8 mouse cellular contexts compared by ENCODE assay signal in genomic region chr6:29484716-29485559, GRCm38 (mm10). TPM values are rescaled to one million over a fixed set of nuclear protein-coding genes. Genes with fewer than 3 reads are reported as not detected.
A peak's percentile ranks its signal among the peaks of the same experiment; 100 is the strongest.
DNase-seq lines count a peak whose midpoint lies in the region; ATAC-seq and TF ChIP-seq lines count a peak whose summit lies in the region.

No protein-coding gene starts in this region.

- H3K4me1 ChIP-seq in cerebellum, adult 2 months (ENCODE audit: control insufficient read depth, insufficient read depth, low read length): no peaks in the 10 kb centered on the region
- H3K4me1 ChIP-seq in forebrain, postnatal 0 days (ENCODE audit: insufficient read depth): no peaks in the 10 kb centered on the region
- peaks cover 11% of the 10 kb centered on the region; the same call in 1 of the 2 replicates for H3K4me1 ChIP-seq in limb, embryonic 15.5 days
- H3K4me1 ChIP-seq in midbrain, embryonic 15.5 days: peaks cover 7% of the 10 kb centered on the region

- no peak overlapping the region for H3K27ac ChIP-seq in cerebellum, adult 2 months (ENCODE audit: insufficient read depth, low read length)
- no peak overlapping the region for H3K27ac ChIP-seq in forebrain, postnatal 0 days (ENCODE audit: low read depth, low read length)
- no peak overlapping the region for H3K27ac ChIP-seq in limb, embryonic 15.5 days
- H3K27ac ChIP-seq in midbrain, embryonic 15.5 days: no peak overlapping the region

- no peak for TF ChIP-seq POLR2A in cerebellum, adult 2 months (IDR thresholded peaks at IDR 0.05; ENCODE audit: borderline replicate concordance, insufficient read depth, low read length)

- WGBS in cerebellum, adult 2 months: 7% methylated on average over 26 of the region's 26 CpGs
- WGBS in forebrain, postnatal 0 days: 9% methylated on average over 26 of the region's 26 CpGs
- 17% methylated on average over 26 of the region's 26 CpGs for WGBS in limb, embryonic 15.5 days
- WGBS in midbrain, embryonic 15.5 days: 5% methylated on average over 26 of the region's 26 CpGs

- H3K36me3 ChIP-seq in forebrain, postnatal 0 days (ENCODE audit: insufficient read depth): no peaks in the 10 kb centered on the region
- peaks cover 20% of the 10 kb centered on the region for H3K36me3 ChIP-seq in limb, embryonic 15.5 days
- no peaks in the 10 kb centered on the region for H3K36me3 ChIP-seq in midbrain, embryonic 15.5 days (replicated peaks)
- no peaks in the 10 kb centered on the region for H3K36me3 ChIP-seq in splenic B cell, adult 2 months (ENCODE audit: control insufficient read depth, insufficient read depth, low read length, poor library complexity, severe bottlenecking)

- peak overlapping the region; percentile 43 for H3K4me2 ChIP-seq in forebrain, postnatal 0 days (ENCODE audit: low read depth)
- H3K4me2 ChIP-seq in limb, embryonic 15.5 days: peak overlapping the region; percentile 63
- peak overlapping the region; percentile 49 for H3K4me2 ChIP-seq in midbrain, embryonic 15.5 days

- peak overlapping the region; percentile 38 for H3K4me3 ChIP-seq in cerebellum, adult 2 months (replicated peaks; ENCODE audit: insufficient read depth, low read depth, low read length)
- H3K4me3 ChIP-seq in forebrain, postnatal 0 days (ENCODE audit: low read depth, low read length): no peak overlapping the region
- H3K4me3 ChIP-seq in limb, embryonic 15.5 days: peak overlapping the region; percentile 34
- peak overlapping the region; percentile 20 for H3K4me3 ChIP-seq in midbrain, embryonic 15.5 days

- H3K27me3 ChIP-seq in cerebellum, adult 2 months (ENCODE audit: control insufficient read depth, insufficient read depth, low read length): no peaks in the 10 kb centered on the region
- no peaks in the 10 kb centered on the region for H3K27me3 ChIP-seq in forebrain, postnatal 0 days (ENCODE audit: insufficient read depth, low read length)
- H3K27me3 ChIP-seq in limb, embryonic 15.5 days: 0 out of 2 replicates have a peak, but pooled peaks cover 5% of the 10 kb centered on the region
- H3K27me3 ChIP-seq in midbrain, embryonic 15.5 days (replicated peaks): peaks cover 4% of the 10 kb centered on the region; the same call in 1 of the 2 replicates
- H3K27me3 ChIP-seq in splenic B cell, adult 2 months (ENCODE audit: control insufficient read depth, insufficient read depth, low read length, poor library complexity, severe bottlenecking): no peaks in the 10 kb centered on the region

- H3K9me3 ChIP-seq in forebrain, postnatal 0 days (ENCODE audit: low read length): no peaks in the 10 kb centered on the region
- H3K9me3 ChIP-seq in limb, embryonic 15.5 days: no peaks in the 10 kb centered on the region
- H3K9me3 ChIP-seq in midbrain, embryonic 15.5 days: no peaks in the 10 kb centered on the region

- ATAC-seq in forebrain, postnatal 0 days: peak; percentile 65
- peak; percentile 21; the same call in 1 of the 2 replicates for ATAC-seq in limb, embryonic 15.5 days (ENCODE audit: insufficient number of reproducible peaks, low FRiP score, low TSS enrichment, low read depth)
- ATAC-seq in midbrain, embryonic 15.5 days (replicated peaks): peak; percentile 58; the same call in 1 of the 2 replicates

- peak; percentile 93 for DNase-seq in heart, adult 11 months
- no peak for DNase-seq in heart, adult 9 months (ENCODE audit: low spot score in 2 of 2)
- DNase-seq in cerebellum, adult 2 months: peak; percentile 38 to 60
- DNase-seq in forebrain, postnatal 0 days: peak; percentile 67
- DNase-seq in induced T-regulatory cell, adult 2 months (ENCODE audit: low read depth): peak; percentile 67
- peak; percentile 75 for DNase-seq in splenic B cell, adult 2 months (ENCODE audit: low read depth, low spot score)

- TF ChIP-seq CTCF in cerebellum, adult 2 months (IDR thresholded peaks at IDR 0.05; ENCODE audit: borderline replicate concordance, insufficient read depth, low read depth, low read length): peak; percentile 87
- TF ChIP-seq CTCF in forebrain, postnatal 0 days (IDR thresholded peaks at IDR 0.05; ENCODE audit: low read depth): peak; percentile 94

- H3K9ac ChIP-seq in forebrain, postnatal 0 days: no peak overlapping the region
- H3K9ac ChIP-seq in limb, embryonic 15.5 days: no peak overlapping the region
- H3K9ac ChIP-seq in midbrain, embryonic 15.5 days: no peak overlapping the region

RNA-seq across cellular contexts. Expression of gene Atp6v1fnb, which starts 13.7 kb away (rescaled TPM):
- 0.17 and 0.23 TPM in 2 replicates for polyA plus RNA-seq in cerebellum, adult 2 months (2012; rRNA removed)
- total RNA-seq in forebrain, postnatal 0 days (2014; rRNA removed): 0.31 and 1.7 TPM in 2 replicates
- 0.42 TPM in 1 of 2 replicates, not detected in the other for polyA plus RNA-seq in forebrain, postnatal 0 days (2015; fragmentation: Nextera tagmentation; extraction: Ambion mirVana)
- not detected in 2 replicates for polyA plus RNA-seq in limb, embryonic 15.5 days (2015; fragmentation: Nextera tagmentation; extraction: Ambion mirVana)
- 0.27 and 1.0 TPM in 2 replicates for polyA plus RNA-seq in midbrain, embryonic 15.5 days (2015; fragmentation: Nextera tagmentation; extraction: Ambion mirVana)

RNA-seq across cellular contexts. Expression of gene Atp6v1f, which starts 17.4 kb away (rescaled TPM):
- polyA plus RNA-seq in cerebellum, adult 2 months (2012; rRNA removed): 424 and 433 TPM in 2 replicates
- 279 and 344 TPM in 2 replicates for total RNA-seq in forebrain, postnatal 0 days (2014; rRNA removed)
- polyA plus RNA-seq in forebrain, postnatal 0 days (2015; fragmentation: Nextera tagmentation; extraction: Ambion mirVana): 362 and 434 TPM in 2 replicates
- polyA plus RNA-seq in limb, embryonic 15.5 days (2015; fragmentation: Nextera tagmentation; extraction: Ambion mirVana): 221 and 243 TPM in 2 replicates
- 342 and 365 TPM in 2 replicates for polyA plus RNA-seq in midbrain, embryonic 15.5 days (2015; fragmentation: Nextera tagmentation; extraction: Ambion mirVana)

RNA-seq across cellular contexts. Expression of gene Kcp, which starts 22.8 kb away (rescaled TPM):
- 3.7 and 4.9 TPM in 2 replicates for polyA plus RNA-seq in cerebellum, adult 2 months (2012; rRNA removed)
- 9.8 and 31.2 TPM in 2 replicates for total RNA-seq in forebrain, postnatal 0 days (2014; rRNA removed)
- 5.2 and 6.7 TPM in 2 replicates for polyA plus RNA-seq in forebrain, postnatal 0 days (2015; fragmentation: Nextera tagmentation; extraction: Ambion mirVana)
- polyA plus RNA-seq in limb, embryonic 15.5 days (2015; fragmentation: Nextera tagmentation; extraction: Ambion mirVana): 25.8 and 26.5 TPM in 2 replicates
- 18.9 and 20.9 TPM in 2 replicates for polyA plus RNA-seq in midbrain, embryonic 15.5 days (2015; fragmentation: Nextera tagmentation; extraction: Ambion mirVana)

RNA-seq across cellular contexts. Expression of gene Irf5, which starts 41.5 kb away (rescaled TPM):
- polyA plus RNA-seq in cerebellum, adult 2 months (2012; rRNA removed): 2.0 TPM in 2 replicates
- total RNA-seq in forebrain, postnatal 0 days (2014; rRNA removed): 3.2 and 3.9 TPM in 2 replicates
- 1.5 and 1.9 TPM in 2 replicates for polyA plus RNA-seq in forebrain, postnatal 0 days (2015; fragmentation: Nextera tagmentation; extraction: Ambion mirVana)
- polyA plus RNA-seq in limb, embryonic 15.5 days (2015; fragmentation: Nextera tagmentation; extraction: Ambion mirVana): 4.6 and 6.0 TPM in 2 replicates
- 2.0 and 2.1 TPM in 2 replicates for polyA plus RNA-seq in midbrain, embryonic 15.5 days (2015; fragmentation: Nextera tagmentation; extraction: Ambion mirVana)

RNA-seq across cellular contexts. Expression of gene Flnc, which starts 51.9 kb away (rescaled TPM):
- polyA plus RNA-seq in cerebellum, adult 2 months (2012; rRNA removed): 0.65 and 0.72 TPM in 2 replicates
- total RNA-seq in forebrain, postnatal 0 days (2014; rRNA removed): 4.3 and 7.9 TPM in 2 replicates
- polyA plus RNA-seq in forebrain, postnatal 0 days (2015; fragmentation: Nextera tagmentation; extraction: Ambion mirVana): 0.70 and 0.90 TPM in 2 replicates
- polyA plus RNA-seq in limb, embryonic 15.5 days (2015; fragmentation: Nextera tagmentation; extraction: Ambion mirVana): 21.5 and 28.0 TPM in 2 replicates
- 3.3 and 3.4 TPM in 2 replicates for polyA plus RNA-seq in midbrain, embryonic 15.5 days (2015; fragmentation: Nextera tagmentation; extraction: Ambion mirVana)

Comparison
In these comparisons a context has a peak if more than half of its experiments do, and no peak if none do; other contexts are left out.
1. DNase-seq: peak in heart, adult 11 months (single experiment), cerebellum, adult 2 months (2 of 2), forebrain, postnatal 0 days (single experiment), induced T-regulatory cell, adult 2 months (single experiment) and splenic B cell, adult 2 months (single experiment); none in heart, adult 9 months (0 of 2).
2. Peak in every context shown above with its lines, with median percentiles within 50 percentile points of each other: ATAC-seq and H3K4me2 ChIP-seq.